Mouse (Mus musculus) myocyte (in vitro differentiated cells): ENCODE measurements at regions not wholly inside any gene's neighbourhood (a gene's known extent, or its start where the extent isn't known, plus 50 kb on each side); places are given as distances from the start of the nearest gene placed in this dataset.

Experiments
- CEBPB ChIP-seq: IDR thresholded peaks from 2 replicates; pipeline ENCODE4 v1.6.1; 2011; ENCODE audit warnings: mild to moderate bottlenecking, moderate library complexity; ENCODE audit not compliant: poor library complexity, insufficient read depth, severe bottlenecking
- E2F4 ChIP-seq: IDR thresholded peaks from one replicate; pipeline ENCODE4 v1.6.1; 2011; ENCODE audit warnings: mild to moderate bottlenecking, control low read depth, moderate library complexity; ENCODE audit not compliant: insufficient read depth
- MYOD1 ChIP-seq, 3 experiments: IDR thresholded peaks; one replicate each; pipeline ENCODE4 v1.6.1; 2011; ENCODE audit warnings: control low read depth in 2 of 3, low read depth in 2 of 3, mild to moderate bottlenecking in 2 of 3, moderate library complexity in 1 of 3; ENCODE audit not compliant: insufficient read length in 2 of 3, control insufficient read depth in 1 of 3
- MYOG ChIP-seq, 3 experiments: IDR thresholded peaks; one replicate each; pipeline ENCODE4 v1.6.1; 2011; ENCODE audit warnings: control low read depth in 2 of 3, low read depth in 2 of 3, mild to moderate bottlenecking in 2 of 3; ENCODE audit not compliant: insufficient read length in 2 of 3, control insufficient read depth in 1 of 3, insufficient read depth in 1 of 3
- POLR2A ChIP-seq: IDR thresholded peaks from one replicate; pipeline ENCODE4 v1.6.1; 2011; ENCODE audit warnings: low read depth, mild to moderate bottlenecking, control low read depth, moderate library complexity; ENCODE audit not compliant: insufficient read length
- POLR2AphosphoS2 ChIP-seq: IDR thresholded peaks from one replicate; pipeline ENCODE4 v1.6.1; 2011; ENCODE audit warnings: low read depth, control low read depth; ENCODE audit not compliant: insufficient read length
- TCF12 ChIP-seq: IDR thresholded peaks from one replicate; pipeline ENCODE4 v1.6.1; 2011; ENCODE audit warnings: mild to moderate bottlenecking, control low read depth; ENCODE audit not compliant: poor library complexity, insufficient read depth, severe bottlenecking
- USF1 ChIP-seq: IDR thresholded peaks from one replicate; pipeline ENCODE4 v1.6.1; 2011; ENCODE audit warnings: low read depth, mild to moderate bottlenecking, control low read depth, moderate library complexity

GRCm38 (mm10) chr10:14600056-14600455, 54.6 kb upstream of the Adgrg6 start:
- no peak for TF ChIP-seq E2F4
- TF ChIP-seq POLR2A, result no peak
- TF ChIP-seq CEBPB, result no peak
- TF ChIP-seq USF1, result no peak
- no peak for TF ChIP-seq MYOG (IDR thresholded peaks at IDR 0.05; ENCODE audit: control insufficient read depth in 1 of 3, insufficient read depth in 1 of 3, insufficient read length in 2 of 3, low read depth in 2 of 3)
- no peak for TF ChIP-seq POLR2AphosphoS2
- no peak for TF ChIP-seq TCF12
- no peak for TF ChIP-seq MYOD1 (IDR thresholded peaks at IDR 0.05; ENCODE audit: control insufficient read depth in 1 of 3, insufficient read length in 2 of 3, low read depth in 2 of 3)
